27 mouse cellular contexts compared by ENCODE assay signal in genomic region chr16:76957090-76957489, GRCm38 (mm10). TPM values are rescaled to one million over a fixed set of nuclear protein-coding genes. Genes with fewer than 3 reads are reported as not detected.
DNase-seq lines count a peak whose midpoint lies in the region; ATAC-seq and TF ChIP-seq lines count a peak whose summit lies in the region.
"Had no signal": no experiment of that assay in that cellular context is flagged by ENCODE, and none has a peak within 500 bp of the region (broad histone marks: within the 10 kb centered on the region; RNA-seq: fewer than 3 reads in every experiment).

No protein-coding gene starts in this region.

- H3K4me1 ChIP-seq in neural tube, embryonic 14.5 days (ENCODE audit: control insufficient read depth, insufficient read depth, low read length), result no peaks in the 10 kb centered on the region
- H3K4me1 ChIP-seq: embryonic facial prominence, embryonic 15.5 days; forebrain, embryonic 10.5 days; forebrain, embryonic 12.5 days had no signal

- no peaks in the 10 kb centered on the region for H3K9me3 ChIP-seq in neural tube, embryonic 14.5 days (ENCODE audit: control insufficient read depth, low read length)
- H3K9me3 ChIP-seq: embryonic facial prominence, embryonic 13.5 days; embryonic facial prominence, embryonic 15.5 days; forebrain, embryonic 10.5 days; forebrain, embryonic 12.5 days; G1E had no signal

- no peak for DNase-seq in neural tube, embryonic 10.5 days (ENCODE audit: extremely low spot score, low spot score)
- DNase-seq in skeletal muscle tissue, adult 2 months (ENCODE audit: low read depth, low spot score), result peak; percentile 10
- DNase-seq in cerebellum, postnatal 36 days, result no peak
- no peak for DNase-seq in embryo, embryonic 10 days (ENCODE audit: low spot score)
- DNase-seq: adrenal gland, adult 2 months; adrenal gland, postnatal 10 days; adrenal gland, postnatal 25 days; B cell, adult 2 months; cerebellum, adult 11 months; cerebellum, adult 18-20 months; cerebellum, adult 8-10 months; cerebellum, adult 9-11 months; cerebellum, postnatal 14 days; embryo, embryonic 11 days had no signal

- H3K36me3 ChIP-seq in neural tube, embryonic 14.5 days (ENCODE audit: control insufficient read depth, insufficient read depth, low read length), result no peaks in the 10 kb centered on the region
- no peaks in the 10 kb centered on the region for H3K36me3 ChIP-seq in myocyte (ENCODE audit: control insufficient read depth, insufficient read depth)
- H3K36me3 ChIP-seq: embryonic facial prominence, embryonic 13.5 days; embryonic facial prominence, embryonic 15.5 days; forebrain, embryonic 10.5 days; forebrain, embryonic 12.5 days; G1E had no signal

- H3K9ac ChIP-seq in neural tube, embryonic 14.5 days (replicated peaks; ENCODE audit: low read depth, low read length), result no peak overlapping the region
- H3K9ac ChIP-seq: embryonic facial prominence, embryonic 13.5 days; embryonic facial prominence, embryonic 15.5 days; forebrain, embryonic 12.5 days had no signal

- TF ChIP-seq POLR2A in myocyte (IDR thresholded peaks at IDR 0.05; ENCODE audit: insufficient read length, low read depth), result no peak

- no peak overlapping the region for H3K4me2 ChIP-seq in neural tube, embryonic 14.5 days (ENCODE audit: low read depth, low read length)
- peak overlapping the region; percentile 22 for H3K4me2 ChIP-seq in myocyte (ENCODE audit: low read depth)
- H3K4me2 ChIP-seq: embryonic facial prominence, embryonic 13.5 days; embryonic facial prominence, embryonic 15.5 days; forebrain, embryonic 12.5 days had no signal

- 66% methylated on average over 7 of the region's 7 CpGs for WGBS in neural tube, embryonic 14.5 days

- no peaks in the 10 kb centered on the region for H3K79me2 ChIP-seq in myocyte (ENCODE audit: control insufficient read depth, insufficient read depth)

- peak; percentile 51; the same call in 1 of the 2 replicates for ATAC-seq in neural tube, embryonic 14.5 days (ENCODE audit: low read depth)
- ATAC-seq: CD4-positive, CD25-positive, alpha-beta regulatory T cell, adult 4 months; forebrain, embryonic 14.5 days; forebrain, embryonic 16.5 days; Patski had no signal

- no peaks in the 10 kb centered on the region for H3K27me3 ChIP-seq in neural tube, embryonic 14.5 days (ENCODE audit: control insufficient read depth, insufficient read depth, low read length)
- no peaks in the 10 kb centered on the region for H3K27me3 ChIP-seq in myocyte (ENCODE audit: control insufficient read depth, insufficient read depth, insufficient read length)
- H3K27me3 ChIP-seq: CH12.LX; embryonic facial prominence, embryonic 13.5 days; embryonic facial prominence, embryonic 15.5 days; forebrain, embryonic 12.5 days; Patski had no signal

- no peak overlapping the region for H3ac ChIP-seq in myocyte (ENCODE audit: control insufficient read depth, insufficient read length)

- no peak overlapping the region for H3K4me3 ChIP-seq in neural tube, embryonic 14.5 days (ENCODE audit: low read depth, low read length)
- H3K4me3 ChIP-seq in myocyte, result no peak overlapping the region
- H3K4me3 ChIP-seq: embryonic facial prominence, embryonic 13.5 days; embryonic facial prominence, embryonic 15.5 days; erythroblast, embryonic 14.5 days; forebrain, embryonic 10.5 days; forebrain, embryonic 12.5 days had no signal

- no peak overlapping the region for H3K27ac ChIP-seq in neural tube, embryonic 14.5 days (ENCODE audit: low read depth, low read length)
- H3K27ac ChIP-seq: embryonic facial prominence, embryonic 13.5 days; embryonic facial prominence, embryonic 15.5 days; forebrain, embryonic 10.5 days; forebrain, embryonic 12.5 days had no signal

TF ChIP-seq in myocyte, 11 proteins besides CTCF, POLR2A, EP300 and RAD21:
- TF ChIP-seq MYOG (IDR thresholded peaks at IDR 0.05; ENCODE audit: control insufficient read depth in 1 of 3, insufficient read depth in 1 of 3, insufficient read length in 2 of 3, low read depth in 2 of 3) (no peak), CEBPB (IDR thresholded peaks at IDR 0.05; ENCODE audit: insufficient read depth, poor library complexity, severe bottlenecking) (no peak), MYOD1 (IDR thresholded peaks at IDR 0.05; ENCODE audit: control insufficient read depth in 1 of 3, insufficient read length in 2 of 3, low read depth in 2 of 3) (no peak), POLR2AphosphoS2 (IDR thresholded peaks at IDR 0.05; ENCODE audit: insufficient read length, low read depth) (no peak), USF1 (IDR thresholded peaks at IDR 0.05; ENCODE audit: low read depth) (no peak), MAX (IDR thresholded peaks at IDR 0.05; ENCODE audit: low read depth) (no peak), E2F4 (IDR thresholded peaks at IDR 0.05; ENCODE audit: insufficient read depth) (no peak), REST (IDR thresholded peaks at IDR 0.05; ENCODE audit: insufficient read depth, insufficient read length) (no peak), TCF12 (IDR thresholded peaks at IDR 0.05; ENCODE audit: insufficient read depth, poor library complexity, severe bottlenecking) (no peak), TCF3 (IDR thresholded peaks at IDR 0.05; ENCODE audit: insufficient read length, low read depth) (no peak), SRF (IDR thresholded peaks at IDR 0.05; ENCODE audit: control insufficient read depth, insufficient read length, low read depth) (no peak)

RNA-seq across cellular contexts. Expression of gene Usp25, which starts 56.4 kb away (rescaled TPM):
- polyA plus RNA-seq in neural tube, embryonic 14.5 days (2014; fragmentation: Nextera tagmentation; extraction: Ambion mirVana), result 13.1 and 16.6 TPM in 2 replicates
- polyA plus RNA-seq in myocyte (2012; fragmentation: generic; extraction: Trizol), result 7.5 TPM
